Mouse (Mus musculus) heart, embryonic 16.5 days (tissue): Measurements from ENCODE around the gene Wnt8b. TPM values are rescaled to one million over a fixed set of nuclear protein-coding genes. Genes with fewer than 3 reads are reported as not detected.
"Not testable (repeated sequence)": the region's sequence is repeated elsewhere in the genome, so short reads cannot be mapped to it uniquely, and the experiment has no call there.

ENCODE experiments used
- ATAC-seq: fragments of 200-750 bp; cut with Nextera tagmentation; replicated peaks from 2 replicates; pipeline ENCODE4 v1.8.0; 2017; ENCODE audit warnings: moderate number of reproducible peaks; ENCODE audit not compliant: insufficient read depth, low FRiP score; ENCODE audit errors: extremely low read depth
- H3K27ac ChIP-seq: fragments of 300-500 bp; sonication (generic); 2 replicates; pipeline ENCODE4 v1.5.1; 2014; ENCODE audit warnings: mild to moderate bottlenecking, low read length, control low read depth, moderate library complexity
- H3K27me3 ChIP-seq: fragments of 300-500 bp; sonication (generic); 2 replicates; pipeline ENCODE4 v1.6.1; 2014; ENCODE audit warnings: low read length, mixed read lengths; ENCODE audit not compliant: control insufficient read depth, insufficient read depth
- H3K36me3 ChIP-seq: fragments of 300-500 bp; sonication (generic); 2 replicates; pipeline ENCODE4 v1.6.1; 2014; ENCODE audit not compliant: control insufficient read depth, insufficient read depth
- H3K4me1 ChIP-seq: fragments of 300-500 bp; sonication (generic); 2 replicates; pipeline ENCODE4 v1.6.1; 2014; ENCODE audit warnings: low read length, mixed read lengths; ENCODE audit not compliant: control insufficient read depth, insufficient read depth
- H3K4me2 ChIP-seq: fragments of 300-500 bp; sonication (generic); 2 replicates; pipeline ENCODE4 v1.6.1; 2014; ENCODE audit warnings: low read depth, mild to moderate bottlenecking, control low read depth, low read length
- H3K4me3 ChIP-seq: fragments of 300-500 bp; sonication (generic); 2 replicates; pipeline ENCODE4 v1.5.1; 2014; ENCODE audit warnings: mild to moderate bottlenecking, control low read depth, low read length
- H3K9ac ChIP-seq: fragments of 300-500 bp; sonication (generic); 2 replicates; pipeline ENCODE4 v1.6.1; 2014; ENCODE audit warnings: low read length, control low read depth
- H3K9me3 ChIP-seq: fragments of 300-500 bp; sonication (generic); replicated peaks from 2 replicates; pipeline ENCODE4 v1.6.1; 2016; ENCODE audit warnings: low read length; ENCODE audit not compliant: control insufficient read depth
- WGBS: fragments of 180-500 bp; shearing (Covaris S2); extraction: QIAGEN DNeasy Blood & Tissue Kit; methylation state at CpG from one replicate; pipeline ENCODE4 v1.1.7; 2014; 5-methylcytosine and 5-hydroxymethylcytosine counted together
- polyA plus RNA-seq: library from polyadenylated mRNA; unstranded; fragments of >200 nt; fragmentation: Nextera tagmentation; extraction: Ambion mirVana; gene quantifications from 2 replicates; pipeline ENCODE4 v1.2.1, GENCODE M21; 2015

Wnt8b gene
- polyA plus RNA-seq, 1 experiment from 2014 or later: 0.08 TPM

- H3K27ac ChIP-seq: no peak overlapping the region
- H3K4me3 ChIP-seq: no peak overlapping the region
- H3K36me3 ChIP-seq: no peaks in the 10 kb centered on the region
- H3K4me2 ChIP-seq: no peak overlapping the region
- H3K9me3 ChIP-seq: no peaks in the 10 kb centered on the region
- H3K27me3 ChIP-seq: no peaks in the 10 kb centered on the region
- ATAC-seq: no peak
- WGBS: 82% methylated on average over 4 of the region's 4 CpGs
- no peaks in the 10 kb centered on the region for H3K4me1 ChIP-seq
- H3K9ac ChIP-seq: no peak overlapping the region
Measured at GRCm38 (mm10) chr19:44462141-44462540, 31.1 kb upstream of the Wnt8b start.

- H3K9ac ChIP-seq, H3K4me3 ChIP-seq, H3K36me3 ChIP-seq, H3K27ac ChIP-seq, H3K27me3 ChIP-seq, ATAC-seq, H3K4me1 ChIP-seq, H3K4me2 ChIP-seq, H3K9me3 ChIP-seq: not testable (repeated sequence)
- 80% methylated on average over 14 of the region's 14 CpGs for WGBS
Measured at GRCm38 (mm10) chr19:44465960-44466525, 27.2 kb upstream of the Wnt8b start.

- H3K9ac ChIP-seq: no peak overlapping the region
- H3K4me3 ChIP-seq: no peak overlapping the region
- no peaks in the 10 kb centered on the region for H3K36me3 ChIP-seq
- no peaks in the 10 kb centered on the region for H3K9me3 ChIP-seq
- H3K4me1 ChIP-seq: no peaks in the 10 kb centered on the region
- ATAC-seq: no peak
- no peaks in the 10 kb centered on the region for H3K27me3 ChIP-seq
- H3K4me2 ChIP-seq: no peak overlapping the region
- WGBS: 5% methylated on average over 10 of the region's 10 CpGs
- no peak overlapping the region for H3K27ac ChIP-seq
Measured at GRCm38 (mm10) chr19:44474158-44474557, 19.1 kb upstream of the Wnt8b start.

GRCm38 (mm10) chr19:44475268-44475667, 18.0 kb upstream of the Wnt8b start:
- no peak overlapping the region for H3K4me2 ChIP-seq
- H3K4me1 ChIP-seq: no peaks in the 10 kb centered on the region
- WGBS: 74% methylated on average over 6 of the region's 6 CpGs
- no peak overlapping the region for H3K4me3 ChIP-seq
- no peaks in the 10 kb centered on the region for H3K9me3 ChIP-seq
- no peaks in the 10 kb centered on the region for H3K36me3 ChIP-seq
- H3K9ac ChIP-seq: no peak overlapping the region
- no peak for ATAC-seq
- no peaks in the 10 kb centered on the region for H3K27me3 ChIP-seq
- no peak overlapping the region for H3K27ac ChIP-seq

- no peaks in the 10 kb centered on the region for H3K36me3 ChIP-seq
- no peaks in the 10 kb centered on the region for H3K9me3 ChIP-seq
- WGBS: 43% methylated on average over 3 of the region's 3 CpGs
- H3K27ac ChIP-seq: no peak overlapping the region
- H3K27me3 ChIP-seq: no peaks in the 10 kb centered on the region
- H3K9ac ChIP-seq: no peak overlapping the region
- H3K4me1 ChIP-seq: no peaks in the 10 kb centered on the region
- no peak overlapping the region for H3K4me2 ChIP-seq
- no peak for ATAC-seq
- H3K4me3 ChIP-seq: no peak overlapping the region
Measured at GRCm38 (mm10) chr19:44476541-44476940, 16.7 kb upstream of the Wnt8b start.

GRCm38 (mm10) chr19:44487266-44487665, 6.0 kb upstream of the Wnt8b start:
- WGBS: 13% methylated on average over 8 of the region's 8 CpGs
- Histone ChIP-seq H3K4me3 (no peak overlapping the region), H3K27me3 (no peaks in the 10 kb centered on the region; the same call in 1 of the 2 replicates), H3K36me3 (no peaks in the 10 kb centered on the region), H3K27ac (no peak overlapping the region), H3K9ac (no peak overlapping the region), H3K9me3 (no peaks in the 10 kb centered on the region), H3K4me1 (no peaks in the 10 kb centered on the region), H3K4me2 (no peak overlapping the region)
- ATAC-seq: 0 out of 2 replicates have a peak, but pooled peaks have one; percentile 28

- no peak overlapping the region for H3K9ac ChIP-seq
- no peak overlapping the region for H3K4me2 ChIP-seq
- H3K27ac ChIP-seq: no peak overlapping the region
- H3K4me3 ChIP-seq: no peak overlapping the region
- peaks cover 20% of the 10 kb centered on the region for H3K27me3 ChIP-seq
- no peaks in the 10 kb centered on the region for H3K9me3 ChIP-seq
- H3K4me1 ChIP-seq: no peaks in the 10 kb centered on the region
- H3K36me3 ChIP-seq: no peaks in the 10 kb centered on the region
- ATAC-seq: no peak
- 44% methylated on average over 8 of the region's 8 CpGs for WGBS
Measured at GRCm38 (mm10) chr19:44496511-44496910, 3.2 kb downstream of the Wnt8b start.

GRCm38 (mm10) chr19:44496941-44497340, 3.7 kb downstream of the Wnt8b start:
- WGBS: 74% methylated on average over 10 of the region's 10 CpGs
- ATAC-seq: no peak
- peaks cover 20% of the 10 kb centered on the region for H3K27me3 ChIP-seq

GRCm38 (mm10) chr19:44498936-44499335, 5.7 kb downstream of the Wnt8b start:
- no peaks in the 10 kb centered on the region for H3K4me1 ChIP-seq
- no peak for ATAC-seq
- H3K27me3 ChIP-seq: peaks cover 17% of the 10 kb centered on the region
- 50% methylated on average over 6 of the region's 6 CpGs for WGBS
- H3K4me3 ChIP-seq: no peak overlapping the region
- H3K36me3 ChIP-seq: no peaks in the 10 kb centered on the region
- H3K9ac ChIP-seq: no peak overlapping the region
- H3K9me3 ChIP-seq: no peaks in the 10 kb centered on the region
- H3K27ac ChIP-seq: no peak overlapping the region
- no peak overlapping the region for H3K4me2 ChIP-seq

More at GRCm38 (mm10) chr19:44496941-44497340, 3.7 kb downstream of the Wnt8b start:
- Histone ChIP-seq H3K9ac (no peak overlapping the region), H3K36me3 (no peaks in the 10 kb centered on the region), H3K27ac (no peak overlapping the region), H3K4me1 (no peaks in the 10 kb centered on the region), H3K4me3 (no peak overlapping the region), H3K9me3 (no peaks in the 10 kb centered on the region), H3K4me2 (no peak overlapping the region)
